Mouse (Mus musculus): ENCODE measurements around the gene Pdss2.

Pdss2 gene

GRCm38 (mm10) chr10:43315228-43315627 lies 93.9 kb downstream of the Pdss2 start:
- H3K27me3 ChIP-seq (ENCODE audit: control insufficient read depth, insufficient read depth, low read length, poor library complexity, severe bottlenecking): no peaks in the 10 kb centered on the region
- peak; percentile 8 for DNase-seq (ENCODE audit: low read depth, low spot score)
- no peaks in the 10 kb centered on the region for H3K36me3 ChIP-seq (ENCODE audit: control insufficient read depth, insufficient read depth, low read length, poor library complexity, severe bottlenecking)

DNA sequence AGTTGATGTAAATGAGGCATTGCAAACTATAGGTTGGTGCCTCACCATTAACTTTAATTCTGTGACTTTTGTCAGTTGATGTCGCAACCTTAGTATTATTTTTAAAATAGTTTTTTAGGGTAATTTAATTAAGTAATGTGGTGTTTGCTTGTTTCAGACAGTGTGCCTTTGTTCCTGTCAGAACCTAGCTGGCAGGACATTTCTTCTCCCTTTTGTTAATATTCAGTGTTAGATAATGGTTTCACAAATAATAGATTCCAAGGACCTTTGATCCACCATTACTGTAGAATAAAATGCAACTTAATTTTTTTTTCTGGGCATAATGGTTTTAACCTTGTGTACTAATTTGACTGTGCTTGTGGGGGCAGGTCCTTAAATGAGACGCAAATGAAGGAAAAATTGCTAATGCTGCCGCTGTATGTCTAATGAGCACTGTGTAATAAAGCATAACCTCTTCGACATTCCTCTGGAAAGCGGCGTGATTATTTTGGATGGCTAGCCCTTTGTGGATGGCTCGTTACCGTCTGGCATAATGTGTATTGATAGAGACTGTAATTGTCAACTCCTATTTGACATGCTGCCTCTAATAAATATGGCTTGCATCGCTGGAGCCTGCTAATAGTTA lies 96.2 kb downstream of the Pdss2 start:
- Histone ChIP-seq H3K36me3 (ENCODE audit: control insufficient read depth, insufficient read depth, low read length, poor library complexity, severe bottlenecking) (no peaks in the 10 kb centered on the region), H3K27me3 (ENCODE audit: control insufficient read depth, insufficient read depth, low read length, poor library complexity, severe bottlenecking) (no peaks in the 10 kb centered on the region)
- DNase-seq (ENCODE audit: low read depth, low spot score): no peak

GRCm38 (mm10) chr10:43321019-43321418 lies 99.7 kb downstream of the Pdss2 start:
- no peak for DNase-seq (ENCODE audit: low read depth, low spot score)
- no peaks in the 10 kb centered on the region for H3K27me3 ChIP-seq (ENCODE audit: control insufficient read depth, insufficient read depth, low read length, poor library complexity, severe bottlenecking)
- no peaks in the 10 kb centered on the region for H3K36me3 ChIP-seq (ENCODE audit: control insufficient read depth, insufficient read depth, low read length, poor library complexity, severe bottlenecking)

- no peak for DNase-seq (ENCODE audit: low read depth, low spot score)
- Histone ChIP-seq H3K27me3 (ENCODE audit: control insufficient read depth, insufficient read depth, low read length, poor library complexity, severe bottlenecking) (no peaks in the 10 kb centered on the region), H3K36me3 (ENCODE audit: control insufficient read depth, insufficient read depth, low read length, poor library complexity, severe bottlenecking) (no peaks in the 10 kb centered on the region)
Measured at GRCm38 (mm10) chr10:43322446-43323178, 101.3 kb downstream of the Pdss2 start.

- Histone ChIP-seq H3K27me3 (ENCODE audit: control insufficient read depth, insufficient read depth, low read length, poor library complexity, severe bottlenecking) (no peaks in the 10 kb centered on the region), H3K36me3 (ENCODE audit: control insufficient read depth, insufficient read depth, low read length, poor library complexity, severe bottlenecking) (no peaks in the 10 kb centered on the region)
- DNase-seq (ENCODE audit: low read depth, low spot score): no peak
Measured at GRCm38 (mm10) chr10:43323386-43323785, 102.1 kb downstream of the Pdss2 start.

- H3K36me3 ChIP-seq (ENCODE audit: control insufficient read depth, insufficient read depth, low read length, poor library complexity, severe bottlenecking): peaks cover under 1% of the 10 kb centered on the region; the same call in 1 of the 2 replicates
- H3K27me3 ChIP-seq (ENCODE audit: control insufficient read depth, insufficient read depth, low read length, poor library complexity, severe bottlenecking): no peaks in the 10 kb centered on the region
- DNase-seq (ENCODE audit: low read depth, low spot score): no peak
Measured at GRCm38 (mm10) chr10:43329813-43330212, 108.5 kb downstream of the Pdss2 start.

GRCm38 (mm10) chr10:43330691-43331090 lies 109.4 kb downstream of the Pdss2 start:
- no peak for DNase-seq (ENCODE audit: low read depth, low spot score)
- Histone ChIP-seq H3K36me3 (ENCODE audit: control insufficient read depth, insufficient read depth, low read length, poor library complexity, severe bottlenecking) (peaks cover 1% of the 10 kb centered on the region; the same call in 1 of the 2 replicates), H3K27me3 (ENCODE audit: control insufficient read depth, insufficient read depth, low read length, poor library complexity, severe bottlenecking) (no peaks in the 10 kb centered on the region)

DNA sequence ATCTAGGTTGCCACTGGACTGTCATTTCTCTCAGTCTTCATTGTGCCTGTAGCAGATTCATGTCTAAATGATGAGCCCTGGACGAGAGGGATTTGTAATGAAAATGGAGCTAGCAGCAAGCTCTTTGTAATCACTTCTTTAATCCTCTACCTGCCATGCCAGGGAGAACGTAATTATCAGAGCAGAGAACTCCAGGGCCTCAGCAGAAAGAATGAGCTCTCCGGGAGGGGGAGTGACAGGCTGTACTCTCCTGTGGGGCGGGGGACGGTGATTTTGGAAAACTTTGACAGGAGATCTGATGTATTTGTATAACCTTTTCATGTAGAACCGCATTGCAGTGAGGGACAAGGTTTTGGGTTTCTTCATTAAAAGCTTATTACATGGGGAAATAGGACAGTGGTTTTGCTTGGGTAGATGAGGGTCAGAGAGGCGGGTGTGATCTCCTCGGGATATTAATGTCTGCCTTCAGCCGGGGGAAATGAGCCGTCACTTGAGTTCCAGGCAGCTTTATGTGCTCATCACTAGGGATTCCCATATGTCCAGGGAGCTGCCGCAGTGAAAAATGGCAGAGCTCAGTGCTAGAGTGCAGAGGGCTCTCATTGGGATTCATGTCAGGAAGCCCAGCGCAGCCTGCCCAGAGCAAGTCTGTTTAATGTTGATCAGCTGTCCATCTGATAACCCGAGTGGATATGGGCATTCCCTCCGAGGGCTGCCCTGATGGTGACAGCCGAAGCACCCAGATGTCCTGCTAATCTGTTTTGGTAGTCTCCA lies 110.8 kb downstream of the Pdss2 start:
- Histone ChIP-seq H3K36me3 (ENCODE audit: control insufficient read depth, insufficient read depth, low read length, poor library complexity, severe bottlenecking) (peaks cover 1% of the 10 kb centered on the region; the same call in 1 of the 2 replicates), H3K27me3 (ENCODE audit: control insufficient read depth, insufficient read depth, low read length, poor library complexity, severe bottlenecking) (no peaks in the 10 kb centered on the region)

DNA sequence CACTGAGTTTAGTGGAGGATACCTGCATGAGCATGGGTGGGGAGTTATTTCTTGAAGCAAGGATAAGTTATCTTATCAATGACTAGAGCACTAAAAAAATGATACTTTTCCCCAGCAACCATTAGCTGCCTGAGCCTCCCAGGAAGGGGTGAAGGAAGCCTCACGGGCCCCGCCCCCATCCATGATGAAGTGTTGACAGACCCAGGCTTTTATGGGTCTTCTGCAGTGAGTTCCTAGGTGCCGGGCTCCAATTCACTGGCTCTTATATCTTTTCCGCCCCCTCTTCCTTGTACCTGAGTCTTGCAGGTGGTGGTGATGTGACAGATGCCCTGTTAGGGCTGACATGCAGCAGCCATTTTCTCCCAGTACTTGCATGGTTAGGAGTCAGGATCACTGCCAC lies 114.6 kb downstream of the Pdss2 start:
- peaks cover 1% of the 10 kb centered on the region; the same call in 1 of the 2 replicates for H3K36me3 ChIP-seq (ENCODE audit: control insufficient read depth, insufficient read depth, low read length, poor library complexity, severe bottlenecking)

More for the DNA sequence above, 110.8 kb downstream of the Pdss2 start:
- DNase-seq (ENCODE audit: low read depth, low spot score): no peak

GRCm38 (mm10) chr10:43337110-43337509 lies 115.8 kb downstream of the Pdss2 start:
- peaks cover 1% of the 10 kb centered on the region; the same call in 1 of the 2 replicates for H3K36me3 ChIP-seq (ENCODE audit: control insufficient read depth, insufficient read depth, low read length, poor library complexity, severe bottlenecking)

More for the DNA sequence above, 114.6 kb downstream of the Pdss2 start:
- H3K27me3 ChIP-seq (ENCODE audit: control insufficient read depth, insufficient read depth, low read length, poor library complexity, severe bottlenecking): no peaks in the 10 kb centered on the region
- no peak for DNase-seq (ENCODE audit: low read depth, low spot score)

DNA sequence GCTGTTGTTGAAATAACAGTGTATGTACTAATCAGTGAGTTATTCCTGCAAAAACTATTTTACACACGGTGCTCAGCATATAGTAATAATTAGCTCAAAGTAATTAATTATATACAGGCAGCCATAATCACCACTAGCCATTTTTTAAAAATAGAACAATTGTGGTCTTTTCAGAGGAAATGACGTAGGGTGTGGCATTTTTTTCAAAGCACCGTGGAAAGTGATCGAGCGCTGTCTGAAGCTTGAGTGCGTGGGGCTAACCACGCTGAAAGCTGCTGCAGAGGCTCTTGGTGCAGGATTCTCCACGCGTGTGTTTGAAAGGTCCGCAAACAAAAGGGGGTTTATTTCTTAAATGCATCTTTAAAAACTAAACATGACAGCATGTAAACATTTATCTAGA lies 118.5 kb downstream of the Pdss2 start:
- peaks cover under 1% of the 10 kb centered on the region; the same call in 1 of the 2 replicates for H3K36me3 ChIP-seq (ENCODE audit: control insufficient read depth, insufficient read depth, low read length, poor library complexity, severe bottlenecking)
- H3K27me3 ChIP-seq (ENCODE audit: control insufficient read depth, insufficient read depth, low read length, poor library complexity, severe bottlenecking): no peaks in the 10 kb centered on the region
- peak; percentile 27 for DNase-seq (ENCODE audit: low read depth, low spot score)

More at GRCm38 (mm10) chr10:43337110-43337509, 115.8 kb downstream of the Pdss2 start:
- DNase-seq (ENCODE audit: low read depth, low spot score): no peak
- no peaks in the 10 kb centered on the region for H3K27me3 ChIP-seq (ENCODE audit: control insufficient read depth, insufficient read depth, low read length, poor library complexity, severe bottlenecking)

DNA sequence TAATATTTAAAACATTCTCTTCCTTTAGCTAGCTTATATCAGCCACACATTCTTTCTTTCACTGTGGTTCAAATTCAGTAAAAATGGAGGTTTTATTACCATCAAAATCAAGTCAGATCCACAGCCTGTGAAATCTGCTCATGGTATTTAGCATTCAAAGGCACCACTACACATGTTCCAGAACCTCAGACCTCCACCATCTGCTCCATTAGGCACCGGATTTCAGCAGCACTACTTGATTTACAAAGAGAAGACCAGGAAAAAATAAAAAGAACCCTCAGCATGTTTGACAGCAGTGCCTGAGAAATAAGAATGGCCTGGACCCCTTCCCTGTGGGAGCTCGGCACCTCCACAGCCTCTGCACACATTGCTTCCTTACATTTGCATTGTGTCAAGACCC lies 128.4 kb downstream of the Pdss2 start:
- Histone ChIP-seq H3K27me3 (ENCODE audit: control insufficient read depth, insufficient read depth, low read length, poor library complexity, severe bottlenecking) (no peaks in the 10 kb centered on the region), H3K36me3 (ENCODE audit: control insufficient read depth, insufficient read depth, low read length, poor library complexity, severe bottlenecking) (no peaks in the 10 kb centered on the region)
- DNase-seq (ENCODE audit: low read depth, low spot score): no peak

- no peaks in the 10 kb centered on the region for H3K27me3 ChIP-seq (ENCODE audit: control insufficient read depth, insufficient read depth, low read length, poor library complexity, severe bottlenecking)
- DNase-seq (ENCODE audit: low read depth, low spot score): no peak
Measured at GRCm38 (mm10) chr10:43357884-43358283, 136.6 kb downstream of the Pdss2 start.

DNA sequence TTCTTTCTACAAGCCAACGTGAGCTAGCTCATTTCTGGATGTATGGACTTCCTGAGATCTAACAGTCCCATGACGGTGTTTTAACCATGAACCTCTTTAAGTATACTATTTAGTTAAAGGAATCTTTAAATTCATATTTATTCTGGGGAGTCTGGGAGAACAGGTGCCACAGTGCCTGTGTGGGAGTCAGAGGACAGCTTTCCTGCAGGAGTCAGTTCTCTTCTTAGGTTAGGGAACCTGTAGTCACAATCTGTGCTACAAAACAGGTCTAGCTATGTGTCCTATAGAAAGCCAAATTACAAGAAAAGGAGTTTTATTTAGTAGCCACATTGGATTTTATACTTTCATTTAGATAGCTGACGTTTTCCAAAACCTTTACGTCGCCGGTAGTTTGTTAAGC lies 141.7 kb downstream of the Pdss2 start:
- no peaks in the 10 kb centered on the region for H3K27me3 ChIP-seq (ENCODE audit: control insufficient read depth, insufficient read depth, low read length, poor library complexity, severe bottlenecking)
- no peaks in the 10 kb centered on the region for H3K36me3 ChIP-seq (ENCODE audit: control insufficient read depth, insufficient read depth, low read length, poor library complexity, severe bottlenecking)
- DNase-seq (ENCODE audit: low read depth, low spot score): no peak

More at GRCm38 (mm10) chr10:43357884-43358283, 136.6 kb downstream of the Pdss2 start:
- H3K36me3 ChIP-seq (ENCODE audit: control insufficient read depth, insufficient read depth, low read length, poor library complexity, severe bottlenecking): no peaks in the 10 kb centered on the region

GRCm38 (mm10) chr10:43363431-43363851 lies 142.2 kb downstream of the Pdss2 start:
- no peak for DNase-seq (ENCODE audit: low read depth, low spot score)
- no peaks in the 10 kb centered on the region for H3K27me3 ChIP-seq (ENCODE audit: control insufficient read depth, insufficient read depth, low read length, poor library complexity, severe bottlenecking)
- H3K36me3 ChIP-seq (ENCODE audit: control insufficient read depth, insufficient read depth, low read length, poor library complexity, severe bottlenecking): no peaks in the 10 kb centered on the region

Measured in splenic B cell, adult 2 months (primary cell).